Mouse (Mus musculus) embryonic fibroblast, embryonic 13.5 days (primary cell): ENCODE results near the gene Rbbp8nl.

Experiments
- CTCF ChIP-seq: IDR thresholded peaks from 2 replicates; pipeline ENCODE4 v1.5.1; 2011; ENCODE audit warnings: mild to moderate bottlenecking, control low read depth, low read length, moderate library complexity, borderline replicate concordance; ENCODE audit not compliant: insufficient read depth
- POLR2A ChIP-seq: IDR thresholded peaks from 2 replicates; pipeline ENCODE4 v1.6.1; 2011; ENCODE audit warnings: low read depth, mild to moderate bottlenecking, control low read depth, low read length, moderate library complexity

- TF ChIP-seq POLR2A (no peak), CTCF (no peak)
Observed at GRCm38 (mm10) chr2:180305490-180305889, 15.8 kb upstream of the Rbbp8nl start.
